Mouse (Mus musculus) CH12.LX (cell line): ENCODE results near the gene Zfp691. TPM values are rescaled to one million over a fixed set of nuclear protein-coding genes. Genes with fewer than 3 reads are reported as not detected.

Experiments used
- DNase-seq: peaks from one replicate; pipeline ENCODE4 v3.0.0-alpha.2; 2013; ENCODE audit errors: extremely low read depth
- H3K27ac ChIP-seq: 2 replicates; pipeline ENCODE4 v1.5.1; 2012; ENCODE audit warnings: low read depth, mild to moderate bottlenecking, control low read depth, moderate library complexity; ENCODE audit not compliant: insufficient read depth
- H3K27me3 ChIP-seq: replicated peaks from 2 replicates; pipeline ENCODE3; 2012; ENCODE audit warnings: inconsistent platforms
- H3K36me3 ChIP-seq, 2 experiments: replicated peaks in 1 of 2; 2 replicates each; pipeline versions ENCODE3 to v1.6.1; 2012; ENCODE audit warnings: inconsistent platforms in 1 of 2, low read length in 1 of 2, mild to moderate bottlenecking in 1 of 2, mixed read lengths in 1 of 2, moderate library complexity in 1 of 2; ENCODE audit not compliant: control insufficient read depth in 1 of 2, insufficient read depth in 1 of 2
- H3K4me1 ChIP-seq, 2 experiments: 2 replicates each; pipeline ENCODE4 v1.6.1; 2012; ENCODE audit warnings: inconsistent platforms in 1 of 2, moderate library complexity in 1 of 2; ENCODE audit not compliant: insufficient read depth in 2 of 2, control insufficient read depth in 1 of 2
- H3K4me2 ChIP-seq: 2 replicates; pipeline ENCODE4 v1.6.1; 2012; ENCODE audit warnings: low read depth, mild to moderate bottlenecking, control low read depth; ENCODE audit not compliant: poor library complexity, insufficient read depth, severe bottlenecking
- H3K4me3 ChIP-seq, 3 experiments: fragments of 150-350 bp in 1 of 3; sonication (generic) in 1 of 3; replicated peaks in 1 of 3; 2 replicates each; pipeline versions ENCODE3 to v1.5.1; 2011 to 2012; ENCODE audit warnings: low read depth in 2 of 3, low read length in 2 of 3, mild to moderate bottlenecking in 2 of 3, moderate library complexity in 2 of 3, control low read depth in 1 of 3, improper control_type of control experiment in 1 of 3, inconsistent platforms in 1 of 3, mixed read lengths in 1 of 3; ENCODE audit not compliant: poor library complexity in 1 of 3
- H3K79me2 ChIP-seq: replicated peaks from 2 replicates; pipeline ENCODE4 v1.6.1; 2012; ENCODE audit warnings: mild to moderate bottlenecking, moderate library complexity; ENCODE audit not compliant: control insufficient read depth, poor library complexity, insufficient read depth, severe bottlenecking; ENCODE audit errors: extremely low read depth
- H3K9ac ChIP-seq: 2 replicates; pipeline ENCODE4 v1.6.1; 2012; ENCODE audit warnings: low read depth, mild to moderate bottlenecking, control low read depth, moderate library complexity; ENCODE audit not compliant: insufficient read depth
- H3K9me3 ChIP-seq: replicated peaks from 2 replicates; pipeline ENCODE3; 2012; ENCODE audit warnings: low read length, inconsistent platforms, mixed read lengths
- ELF1 ChIP-seq: IDR thresholded peaks from 2 replicates; pipeline ENCODE4 v1.6.1; 2014; ENCODE audit warnings: low read depth, mild to moderate bottlenecking, inconsistent platforms, low read length, improper control_type of control experiment
- HCFC1 ChIP-seq: IDR thresholded peaks from 2 replicates; pipeline ENCODE4 v1.6.1; 2012; ENCODE audit warnings: low read depth, mild to moderate bottlenecking, inconsistent platforms, low read length, improper control_type of control experiment
- IRF4 ChIP-seq: IDR thresholded peaks from 2 replicates; pipeline ENCODE4 v1.6.1; 2014; ENCODE audit warnings: low read depth, mild to moderate bottlenecking, inconsistent platforms, low read length, improper control_type of control experiment
- MAX ChIP-seq: IDR thresholded peaks from 2 replicates; pipeline ENCODE4 v1.6.1; 2011; ENCODE audit warnings: low read length, improper control_type of control experiment
- MAZ ChIP-seq: IDR thresholded peaks from 2 replicates; pipeline ENCODE4 v1.6.1; 2012; ENCODE audit warnings: low read depth, mild to moderate bottlenecking, inconsistent platforms, low read length, improper control_type of control experiment, moderate library complexity
- MXI1 ChIP-seq: IDR thresholded peaks from 2 replicates; pipeline ENCODE4 v1.6.1; 2011; ENCODE audit warnings: mild to moderate bottlenecking, low read depth, low read length, improper control_type of control experiment
- MYC ChIP-seq: IDR thresholded peaks from 2 replicates; pipeline ENCODE4 v1.6.1; 2011; ENCODE audit warnings: low read depth, mild to moderate bottlenecking, improper control_type of control experiment, low read length
- NELFE ChIP-seq: IDR thresholded peaks from 2 replicates; pipeline ENCODE4 v1.6.1; 2011; ENCODE audit warnings: low read depth, low read length, improper control_type of control experiment
- PAX5 ChIP-seq: IDR thresholded peaks from 2 replicates; pipeline ENCODE4 v1.6.1; 2012; ENCODE audit warnings: low read length, inconsistent platforms, mixed read lengths
- RAD21 ChIP-seq: IDR thresholded peaks from 2 replicates; pipeline ENCODE4 v1.6.1; 2011; ENCODE audit warnings: low read depth, mild to moderate bottlenecking, low read length, improper control_type of control experiment, moderate library complexity
- SIN3A ChIP-seq: IDR thresholded peaks from 2 replicates; pipeline ENCODE4 v1.6.1; 2012; ENCODE audit warnings: low read length, improper control_type of control experiment, inconsistent platforms
- SMC3 ChIP-seq: IDR thresholded peaks from 2 replicates; pipeline ENCODE4 v1.6.1; 2011; ENCODE audit warnings: low read depth, low read length, improper control_type of control experiment
- TCF12 ChIP-seq: IDR thresholded peaks from 2 replicates; pipeline ENCODE4 v1.6.1; 2014; ENCODE audit warnings: low read depth, mild to moderate bottlenecking, inconsistent platforms, low read length, improper control_type of control experiment
- UBTF ChIP-seq: IDR thresholded peaks from 2 replicates; pipeline ENCODE4 v1.6.1; 2012; ENCODE audit warnings: low read depth, mild to moderate bottlenecking, inconsistent platforms, low read length, improper control_type of control experiment, moderate library complexity
- ZC3H11A ChIP-seq: IDR thresholded peaks from 2 replicates; pipeline ENCODE4 v1.6.1; 2012; ENCODE audit warnings: low read depth, mild to moderate bottlenecking, inconsistent platforms, low read length, improper control_type of control experiment
- ZMIZ1 ChIP-seq: IDR thresholded peaks from 2 replicates; pipeline ENCODE4 v1.6.1; 2012; ENCODE audit warnings: low read depth, mild to moderate bottlenecking, inconsistent platforms, low read length, improper control_type of control experiment
- dilution Hi-C: fragments of 300-500 bp; cut with MboI; formaldehyde crosslinking; loops from 2 replicates; pipeline ENCODE4 v1.14.3; 2020; ENCODE audit warnings: low sequenced_read_pairs; ENCODE audit not compliant: extremely low pct_unique_long_range_greater_than_20kb, extremely low pct_ligation_motif_present
- in situ Hi-C: fragments of 300-500 bp; cut with MboI; formaldehyde crosslinking; loops from 3 replicates; pipeline ENCODE4 v1.14.3; 2019; ENCODE audit warnings: low sequenced_read_pairs, low pct_ligation_motif_present, low pct_unique_long_range_greater_than_20kb, mixed read lengths
- polyA plus RNA-seq: library from polyadenylated mRNA; unstranded; fragments of >175 nt; gene quantifications from 2 replicates; pipeline ENCODE4 v1.2.1, GENCODE M21; 2012; ENCODE audit warnings: low read depth; ENCODE audit not compliant: insufficient read length
- total RNA-seq, 2 experiments: library from RNA; depleted of rRNA; stranded (reverse); fragments of 300-350 nt in 1 of 2; fragments of >200 nt in 1 of 2; gene quantifications; 2 replicates each; pipeline ENCODE4 v1.2.3; 2012 to 2014

The Zfp691 gene
- total and polyA plus RNA-seq, 3 experiments = 3.2 to 4.7 (median 4.0) TPM

- no peaks in the 10 kb centered on the region for H3K9me3 ChIP-seq
- no peak overlapping the region for H3K9ac ChIP-seq
- H3K27me3 ChIP-seq = no peaks in the 10 kb centered on the region
- TF ChIP-seq ELF1 (no peak), IRF4 (no peak), MAX (no peak), SMC3 (no peak), SIN3A (no peak), MXI1 (no peak)
- peaks cover 3 to 4% of the 10 kb centered on the region in 2 experiments; a peak in 3 of 4 replicates for H3K4me1 ChIP-seq
- DNase-seq = no peak
- H3K36me3 ChIP-seq = peaks cover 38 to 52% of the 10 kb centered on the region in 2 experiments
- in situ Hi-C loops (no loop called here), dilution Hi-C loops (no loop called here)
- H3K27ac ChIP-seq = no peak overlapping the region
- H3K4me3 ChIP-seq = no peak overlapping the region
- no peaks in the 10 kb centered on the region for H3K79me2 ChIP-seq
- no peak overlapping the region for H3K4me2 ChIP-seq
These were observed 35.2 kb downstream of the Zfp691 start for GRCm38 (mm10) chr4:119138776-119139175.

GRCm38 (mm10) chr4:119138171-119138570, 35.8 kb downstream of the Zfp691 start:
- H3K9me3 ChIP-seq = no peaks in the 10 kb centered on the region
- no peak overlapping the region for H3K4me2 ChIP-seq
- no peak overlapping the region for H3K27ac ChIP-seq
- no peaks in the 10 kb centered on the region for H3K79me2 ChIP-seq
- dilution Hi-C loops (no loop called here), in situ Hi-C loops (no loop called here)
- H3K27me3 ChIP-seq = no peaks in the 10 kb centered on the region
- TF ChIP-seq HCFC1 (no peak), NELFE (no peak), MAZ (no peak), TCF12 (no peak), SIN3A (no peak), PAX5 (no peak), RAD21 (no peak), UBTF (no peak), ZMIZ1 (no peak), ELF1 (no peak), MYC (no peak), ZC3H11A (no peak), IRF4 (no peak)
- H3K36me3 ChIP-seq = peaks cover 44 to 59% of the 10 kb centered on the region in 2 experiments
- no peak overlapping the region for H3K4me3 ChIP-seq
- no peak for DNase-seq
- H3K4me1 ChIP-seq = peaks cover 3 to 4% of the 10 kb centered on the region in 2 experiments; a peak in 3 of 4 replicates
- H3K9ac ChIP-seq = no peak overlapping the region
